Mouse (Mus musculus) lung, postnatal 0 days (tissue): ENCODE results near the gene Sele. TPM values are rescaled to one million over a fixed set of nuclear protein-coding genes. Genes with fewer than 3 reads are reported as not detected.

Source experiments
- ATAC-seq: fragments of 200-750 bp; cut with Nextera tagmentation; 2 replicates; pipeline ENCODE4 v1.8.0; 2017; ENCODE audit warnings: moderate library complexity
- DNase-seq: peaks from one replicate; pipeline ENCODE4 v3.0.0-alpha.2; 2016; ENCODE audit warnings: low spot score
- H3K27ac ChIP-seq: fragments of 300-500 bp; sonication (generic); 2 replicates; pipeline ENCODE4 v1.5.1; 2014; ENCODE audit warnings: antibody characterized with exemption, mild to moderate bottlenecking, low read length, mixed read lengths
- H3K27me3 ChIP-seq: fragments of 300-500 bp; sonication (generic); replicated peaks from 2 replicates; pipeline ENCODE4 v1.6.1; 2014; ENCODE audit warnings: low read length, mixed read lengths; ENCODE audit not compliant: insufficient read depth
- H3K36me3 ChIP-seq: fragments of 300-500 bp; sonication (generic); 2 replicates; pipeline ENCODE4 v1.6.1; 2014; ENCODE audit warnings: low read length, mixed read lengths; ENCODE audit not compliant: insufficient read depth
- H3K4me1 ChIP-seq: fragments of 300-500 bp; sonication (generic); 2 replicates; pipeline ENCODE4 v1.6.1; 2014; ENCODE audit warnings: antibody characterized with exemption, low read depth, low read length, mixed read lengths; ENCODE audit not compliant: insufficient read depth
- H3K4me2 ChIP-seq: fragments of 300-500 bp; sonication (generic); replicated peaks from 2 replicates; pipeline ENCODE4 v1.6.1; 2014; ENCODE audit warnings: low read depth, mild to moderate bottlenecking, low read length, moderate library complexity, mixed read lengths
- H3K4me3 ChIP-seq: fragments of 300-500 bp; sonication (generic); 2 replicates; pipeline ENCODE4 v1.5.1; 2014; ENCODE audit warnings: low read depth, low read length
- H3K9ac ChIP-seq: fragments of 300-500 bp; sonication (generic); replicated peaks from 2 replicates; pipeline ENCODE4 v1.6.1; 2014; ENCODE audit warnings: low read depth, mild to moderate bottlenecking
- H3K9me3 ChIP-seq: fragments of 300-500 bp; sonication (generic); 2 replicates; pipeline ENCODE4 v1.6.1; 2016; ENCODE audit warnings: low read length, mixed read lengths
- CTCF ChIP-seq: IDR thresholded peaks from 2 replicates; pipeline ENCODE4 v1.5.1; 2016; ENCODE audit warnings: antibody characterized with exemption, mild to moderate bottlenecking
- EP300 ChIP-seq: IDR thresholded peaks from 2 replicates; pipeline ENCODE4 v1.6.1; 2016; ENCODE audit warnings: antibody characterized with exemption, mild to moderate bottlenecking, control low read depth
- WGBS: fragments of 180-500 bp; shearing (Covaris S2); extraction: QIAGEN DNeasy Blood & Tissue Kit; methylation state at CpG from one replicate; pipeline ENCODE4 v1.1.7; 2014; 5-methylcytosine and 5-hydroxymethylcytosine counted together
- polyA plus RNA-seq: library from polyadenylated mRNA; unstranded; fragments of >200 nt; fragmentation: Nextera tagmentation; extraction: Ambion mirVana; gene quantifications from 2 replicates; pipeline ENCODE4 v1.2.1, GENCODE M21; 2015

Gene Sele
- polyA plus RNA-seq, 1 experiment from 2014 or later = not detected

DNA sequence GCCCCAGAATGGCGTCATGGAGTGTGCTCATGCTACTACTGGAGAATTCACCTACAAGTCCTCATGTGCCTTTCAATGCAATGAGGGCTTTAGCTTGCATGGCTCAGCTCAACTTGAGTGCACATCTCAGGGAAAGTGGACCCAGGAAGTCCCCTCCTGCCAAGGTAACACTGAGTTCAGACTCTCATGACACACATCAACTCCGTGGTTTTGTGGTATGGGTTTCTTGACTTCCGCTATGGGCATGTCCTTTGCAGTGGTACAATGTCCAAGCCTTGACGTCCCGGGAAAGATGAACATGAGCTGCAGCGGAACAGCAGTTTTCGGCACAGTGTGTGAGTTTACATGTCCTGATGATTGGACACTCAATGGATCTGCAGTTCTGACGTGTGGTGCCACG, 5.5 kb downstream of the Sele start:
- Histone ChIP-seq H3K9me3 (no peaks in the 10 kb centered on the region), H3K4me3 (no peak overlapping the region), H3K9ac (no peak overlapping the region), H3K27ac (no peak overlapping the region), H3K27me3 (no peaks in the 10 kb centered on the region), H3K4me2 (no peak overlapping the region), H3K36me3 (no peaks in the 10 kb centered on the region), H3K4me1 (no peaks in the 10 kb centered on the region)
- TF ChIP-seq EP300 (no peak), CTCF (no peak)
- 88% methylated on average over 9 of the region's 9 CpGs for WGBS
- DNase-seq (no peak), ATAC-seq (no peak)

- no peak overlapping the region for H3K9ac ChIP-seq
- H3K36me3 ChIP-seq = no peaks in the 10 kb centered on the region
- no peaks in the 10 kb centered on the region for H3K27me3 ChIP-seq
- TF ChIP-seq CTCF (peak; percentile 39), EP300 (no peak)
- H3K9me3 ChIP-seq = no peaks in the 10 kb centered on the region
- no peak overlapping the region for H3K27ac ChIP-seq
- H3K4me1 ChIP-seq = no peaks in the 10 kb centered on the region
- ATAC-seq (no peak), DNase-seq (no peak)
- H3K4me2 ChIP-seq = no peak overlapping the region
- no peak overlapping the region for H3K4me3 ChIP-seq
- WGBS = 31% methylated on average over 2 of the region's 2 CpGs
Measured at GRCm38 (mm10) chr1:164054800-164055199, 6.8 kb downstream of the Sele start.

- H3K4me1 ChIP-seq = no peaks in the 10 kb centered on the region
- H3K27me3 ChIP-seq = no peaks in the 10 kb centered on the region
- H3K4me2 ChIP-seq = no peak overlapping the region
- no peaks in the 10 kb centered on the region for H3K36me3 ChIP-seq
- H3K9ac ChIP-seq = no peak overlapping the region
- TF ChIP-seq CTCF (no peak), EP300 (no peak)
- H3K9me3 ChIP-seq = no peaks in the 10 kb centered on the region
- WGBS = 87% methylated on average over 4 of the region's 4 CpGs
- DNase-seq (peak; percentile 9), ATAC-seq (no peak)
- no peak overlapping the region for H3K4me3 ChIP-seq
- no peak overlapping the region for H3K27ac ChIP-seq
Measured at GRCm38 (mm10) chr1:164060071-164060470, 12.0 kb downstream of the Sele start.

GRCm38 (mm10) chr1:164061278-164061677, 13.2 kb downstream of the Sele start:
- Histone ChIP-seq H3K9me3 (no peaks in the 10 kb centered on the region), H3K27me3 (no peaks in the 10 kb centered on the region), H3K36me3 (no peaks in the 10 kb centered on the region), H3K4me3 (no peak overlapping the region), H3K4me2 (no peak overlapping the region), H3K27ac (no peak overlapping the region), H3K4me1 (no peaks in the 10 kb centered on the region), H3K9ac (no peak overlapping the region)
- TF ChIP-seq CTCF (peak; percentile 67), EP300 (no peak)
- DNase-seq (peak; percentile 58), ATAC-seq (no peak)
- WGBS = 19% methylated on average over 4 of the region's 4 CpGs

- WGBS = 74% methylated on average over 4 of the region's 4 CpGs
Measured at GRCm38 (mm10) chr1:164061925-164062324, 13.9 kb downstream of the Sele start, which contains the start of gene Sell. Gene Sell, plus strand, starts transcription at chr1:164061982.

DNA sequence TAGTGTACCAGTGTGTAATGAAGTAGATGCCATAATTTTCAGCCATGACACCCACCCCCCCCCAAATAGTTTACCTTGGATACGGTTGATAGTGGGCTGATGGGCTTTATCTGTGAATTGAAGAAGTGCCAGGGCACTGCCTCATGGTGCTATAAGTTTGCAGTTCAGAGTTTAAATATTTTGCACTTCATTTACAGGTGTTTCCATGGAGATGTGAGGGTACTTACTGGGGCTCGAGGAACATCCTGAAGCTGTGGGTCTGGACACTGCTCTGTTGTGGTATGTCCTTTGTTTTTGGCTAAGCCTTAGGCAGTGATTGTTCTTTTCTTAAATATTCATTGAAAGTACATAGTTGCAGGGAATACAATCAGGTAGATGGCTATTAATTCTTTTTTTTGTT, 14.8 kb downstream of the Sele start:
- no peaks in the 10 kb centered on the region for H3K27me3 ChIP-seq
- no peak overlapping the region for H3K4me2 ChIP-seq
- no peak overlapping the region for H3K9ac ChIP-seq
- no peaks in the 10 kb centered on the region for H3K4me1 ChIP-seq
- ATAC-seq (no peak), DNase-seq (no peak)
- H3K36me3 ChIP-seq = no peaks in the 10 kb centered on the region
- TF ChIP-seq CTCF = no peak
- TF ChIP-seq EP300 = no peak
- H3K4me3 ChIP-seq = no peak overlapping the region
- H3K27ac ChIP-seq = no peak overlapping the region
- H3K9me3 ChIP-seq = no peaks in the 10 kb centered on the region
- 36% methylated on average over 2 of the region's 2 CpGs for WGBS

More at GRCm38 (mm10) chr1:164061925-164062324, 13.9 kb downstream of the Sele start, which contains the start of gene Sell:
- Histone ChIP-seq H3K36me3 (no peaks in the 10 kb centered on the region), H3K9me3 (no peaks in the 10 kb centered on the region), H3K9ac (no peak within 1 kb of the TSS), H3K4me1 (no peaks in the 10 kb centered on the region), H3K27ac (no peak within 1 kb of the TSS), H3K4me3 (no peak within 1 kb of the TSS), H3K27me3 (no peaks in the 10 kb centered on the region), H3K4me2 (no peak within 1 kb of the TSS)
- TF ChIP-seq EP300 (no peak), CTCF (no peak)
- DNase-seq = no peak
- ATAC-seq = no peak

- DNase-seq (no peak), ATAC-seq (no peak)
- no peaks in the 10 kb centered on the region for H3K9me3 ChIP-seq
- no peak overlapping the region for H3K4me3 ChIP-seq
- no peak overlapping the region for H3K4me2 ChIP-seq
- no peak overlapping the region for H3K9ac ChIP-seq
- WGBS = 38% methylated on average over 3 of the region's 3 CpGs
- no peaks in the 10 kb centered on the region for H3K27me3 ChIP-seq
- TF ChIP-seq CTCF = no peak
- TF ChIP-seq EP300 = no peak
- no peaks in the 10 kb centered on the region for H3K4me1 ChIP-seq
- H3K27ac ChIP-seq = no peak overlapping the region
- H3K36me3 ChIP-seq = no peaks in the 10 kb centered on the region
Measured at GRCm38 (mm10) chr1:164063745-164064144, 15.7 kb downstream of the Sele start.
